Mouse (Mus musculus) midbrain, embryonic 16.5 days (tissue): ENCODE measurements around the gene 6030445D17Rik. TPM values are rescaled to one million over a fixed set of nuclear protein-coding genes. Genes with fewer than 3 reads are reported as not detected.
A peak's percentile ranks its signal among the peaks of the same experiment; 100 is the strongest.

Experiments
- ATAC-seq: fragments of 200-750 bp; cut with Nextera tagmentation; 2 replicates; pipeline ENCODE4 v1.8.0; 2017; ENCODE audit warnings: moderate TSS enrichment
- H3K27ac ChIP-seq: fragments of 300-500 bp; sonication (generic); 2 replicates; pipeline ENCODE4 v1.5.1; 2014; ENCODE audit warnings: mild to moderate bottlenecking, low read length, mixed read lengths
- H3K27me3 ChIP-seq: fragments of 300-500 bp; sonication (generic); 2 replicates; pipeline ENCODE4 v1.6.1; 2014; ENCODE audit warnings: low read depth, low read length, mixed read lengths; ENCODE audit not compliant: control insufficient read depth, insufficient read depth
- H3K36me3 ChIP-seq: fragments of 300-500 bp; sonication (generic); 2 replicates; pipeline ENCODE4 v1.6.1; 2014; ENCODE audit warnings: mild to moderate bottlenecking, low read length, moderate library complexity, mixed read lengths; ENCODE audit not compliant: control insufficient read depth, insufficient read depth
- H3K4me1 ChIP-seq: fragments of 300-500 bp; sonication (generic); 2 replicates; pipeline ENCODE4 v1.6.1; 2014; ENCODE audit warnings: mild to moderate bottlenecking, low read length, mixed read lengths; ENCODE audit not compliant: control insufficient read depth, insufficient read depth
- H3K4me2 ChIP-seq: fragments of 300-500 bp; sonication (generic); 2 replicates; pipeline ENCODE4 v1.6.1; 2014; ENCODE audit warnings: mild to moderate bottlenecking, low read length, mixed read lengths
- H3K4me3 ChIP-seq: fragments of 300-500 bp; sonication (generic); 2 replicates; pipeline ENCODE4 v1.5.1; 2014; ENCODE audit warnings: low read depth, mild to moderate bottlenecking, low read length, moderate library complexity, mixed read lengths
- H3K9ac ChIP-seq: fragments of 300-500 bp; sonication (generic); 2 replicates; pipeline ENCODE4 v1.6.1; 2014; ENCODE audit warnings: low read depth, low read length, mixed read lengths
- H3K9me3 ChIP-seq: fragments of 300-500 bp; sonication (generic); replicated peaks from 2 replicates; pipeline ENCODE4 v1.6.1; 2014; ENCODE audit warnings: mild to moderate bottlenecking, low read length, mixed read lengths; ENCODE audit not compliant: control insufficient read depth, poor library complexity, severe bottlenecking
- WGBS: fragments of 180-500 bp; shearing (Covaris S2); extraction: QIAGEN DNeasy Blood & Tissue Kit; methylation state at CpG from one replicate; pipeline ENCODE4 v1.1.7; 2014; 5-methylcytosine and 5-hydroxymethylcytosine counted together
- polyA plus RNA-seq: library from polyadenylated mRNA; unstranded; fragments of >200 nt; fragmentation: Nextera tagmentation; extraction: Ambion mirVana; gene quantifications from 2 replicates; pipeline ENCODE4 v1.2.1, GENCODE M21; 2015

6030445D17Rik gene
- polyA plus RNA-seq, 1 experiment from 2014 or later = 0.14 TPM

DNA sequence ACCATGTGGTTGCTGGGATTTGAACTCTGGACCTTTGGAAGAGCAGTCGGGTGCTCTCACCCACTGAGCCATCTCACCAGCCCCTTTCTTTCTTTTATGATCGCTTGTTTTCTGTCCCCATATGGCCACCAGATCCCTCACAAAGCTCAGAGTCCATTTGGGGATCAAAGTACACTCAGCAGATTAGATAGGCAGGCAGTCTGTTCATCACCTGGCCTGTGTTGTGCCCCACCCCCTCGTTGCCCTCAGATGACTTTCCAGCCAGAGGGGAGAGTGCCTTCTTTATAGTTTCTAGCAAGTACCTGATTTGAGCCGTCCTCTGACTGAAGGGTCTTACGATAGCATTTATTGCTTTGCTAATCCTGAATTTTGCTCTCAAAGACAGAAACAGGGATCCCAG, 9.3 kb upstream of the 6030445D17Rik start:
- Histone ChIP-seq H3K36me3 (no peaks in the 10 kb centered on the region), H3K4me1 (0 out of 2 replicates have a peak, but pooled peaks cover 3% of the 10 kb centered on the region), H3K27me3 (no peaks in the 10 kb centered on the region), H3K27ac (no peak overlapping the region), H3K4me3 (no peak overlapping the region), H3K9me3 (no peaks in the 10 kb centered on the region), H3K9ac (no peak overlapping the region), H3K4me2 (no peak overlapping the region)
- no peak for ATAC-seq
- 69% methylated on average over 5 of the region's 5 CpGs for WGBS

- Histone ChIP-seq H3K27me3 (no peaks in the 10 kb centered on the region), H3K27ac (no peak overlapping the region), H3K4me1 (0 out of 2 replicates have a peak, but pooled peaks cover 3% of the 10 kb centered on the region), H3K4me2 (0 out of 2 replicates have a peak overlapping the region, but pooled peaks have one; percentile 15), H3K4me3 (no peak overlapping the region), H3K9ac (no peak overlapping the region), H3K9me3 (no peaks in the 10 kb centered on the region), H3K36me3 (no peaks in the 10 kb centered on the region)
- 15% methylated on average over 10 of the region's 10 CpGs for WGBS
- no peak for ATAC-seq
These were observed 7.2 kb upstream of the 6030445D17Rik start for GRCm38 (mm10) chr4:136454850-136455260.

DNA sequence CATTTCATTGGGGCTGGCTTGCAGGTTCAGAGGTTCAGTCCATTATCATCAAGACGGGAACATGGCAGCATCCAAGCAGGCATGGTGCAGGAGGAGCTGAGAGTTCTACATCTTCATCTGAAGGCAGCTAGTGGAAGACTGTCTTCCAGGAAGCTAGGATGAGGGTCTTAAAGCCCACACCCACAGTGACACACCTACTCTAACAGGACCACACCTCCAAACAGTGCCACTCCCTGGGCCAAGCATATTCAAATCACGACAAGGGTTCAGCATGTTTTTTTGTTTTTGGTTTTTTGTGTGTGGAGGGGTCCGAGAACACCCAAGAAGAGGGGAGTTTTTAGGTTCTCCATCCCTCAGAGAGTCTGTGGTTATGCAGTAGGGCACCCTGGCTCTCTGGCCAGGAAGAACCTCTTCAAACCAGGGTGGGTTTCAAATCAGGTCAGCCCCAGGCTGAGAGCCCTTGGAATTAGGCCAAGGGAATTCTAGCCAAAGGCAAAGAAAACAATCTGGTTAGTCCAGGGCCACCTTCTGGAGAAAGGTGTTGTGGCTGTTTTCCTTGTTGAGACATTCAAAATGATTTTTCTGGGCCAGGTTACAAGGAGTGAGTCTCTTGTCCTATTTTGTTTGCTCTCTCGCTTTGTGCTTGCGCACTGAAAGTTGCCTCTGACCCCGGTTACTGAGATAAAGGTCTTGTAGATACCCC, 5.4 kb upstream of the 6030445D17Rik start:
- Histone ChIP-seq H3K4me2 (no peak overlapping the region), H3K9ac (no peak overlapping the region), H3K4me3 (no peak overlapping the region), H3K9me3 (no peaks in the 10 kb centered on the region), H3K27ac (no peak overlapping the region), H3K36me3 (no peaks in the 10 kb centered on the region), H3K4me1 (0 out of 2 replicates have a peak, but pooled peaks cover 1% of the 10 kb centered on the region), H3K27me3 (no peaks in the 10 kb centered on the region)
- ATAC-seq = no peak
- 96% methylated on average over 6 of the region's 6 CpGs for WGBS

DNA sequence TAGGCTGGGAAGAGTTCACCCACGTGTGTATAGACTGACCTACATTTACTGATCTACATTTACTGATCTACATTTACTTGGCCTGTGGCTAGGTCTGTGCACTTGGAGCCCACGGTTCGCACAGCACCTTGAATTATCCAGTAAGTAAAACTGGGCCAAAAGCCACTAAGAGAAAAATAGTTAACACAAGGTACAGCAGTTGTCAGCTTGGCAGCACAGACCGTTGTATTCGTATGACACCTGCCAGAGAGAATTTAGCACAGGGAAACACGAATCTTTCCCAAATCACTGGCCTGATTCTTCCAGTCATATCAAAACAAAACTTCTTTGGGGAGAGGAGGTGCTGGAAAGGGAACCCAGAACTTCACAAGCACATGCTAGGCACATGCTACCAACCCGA, 3.8 kb upstream of the 6030445D17Rik start:
- Histone ChIP-seq H3K9ac (no peak overlapping the region), H3K4me2 (no peak overlapping the region), H3K27me3 (no peaks in the 10 kb centered on the region; the same call in 1 of the 2 replicates), H3K27ac (no peak overlapping the region), H3K9me3 (no peaks in the 10 kb centered on the region), H3K4me3 (no peak overlapping the region), H3K36me3 (no peaks in the 10 kb centered on the region), H3K4me1 (peaks cover 4% of the 10 kb centered on the region)
- ATAC-seq = no peak
- 82% methylated on average over 7 of the region's 7 CpGs for WGBS

DNA sequence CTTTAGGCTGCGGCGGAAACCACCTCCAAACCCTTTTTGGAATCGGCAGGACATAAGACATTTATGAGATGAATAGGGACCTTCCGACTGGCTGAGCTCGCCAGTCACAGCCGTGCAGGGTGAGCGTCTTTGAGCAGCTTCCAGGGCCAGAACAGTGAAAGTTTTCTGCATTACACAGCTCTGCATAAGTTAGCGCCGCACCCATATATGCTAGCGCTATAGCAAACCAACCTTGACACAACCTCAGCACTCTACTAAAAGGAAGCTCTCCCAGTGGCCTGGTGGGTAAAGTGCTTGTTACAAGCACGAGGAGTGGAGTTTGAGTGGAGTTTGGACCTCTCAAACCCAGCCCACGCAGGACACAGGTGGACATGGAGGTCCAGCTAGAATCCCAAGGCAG, 2.8 kb upstream of the 6030445D17Rik start:
- peaks cover 4% of the 10 kb centered on the region for H3K4me1 ChIP-seq
- ATAC-seq = no peak
- 75% methylated on average over 12 of the region's 12 CpGs for WGBS

GRCm38 (mm10) chr4:136461206-136461605, 844 bp upstream of the 6030445D17Rik start:
- Histone ChIP-seq H3K9me3 (no peaks in the 10 kb centered on the region), H3K27ac (no peak overlapping the region), H3K36me3 (no peaks in the 10 kb centered on the region), H3K4me3 (no peak overlapping the region), H3K9ac (no peak overlapping the region), H3K27me3 (peaks cover 11% of the 10 kb centered on the region), H3K4me1 (peaks cover 4% of the 10 kb centered on the region), H3K4me2 (no peak overlapping the region)
- 35% methylated on average over 4 of the region's 4 CpGs for WGBS
- ATAC-seq = no peak

More for the DNA sequence above, 2.8 kb upstream of the 6030445D17Rik start:
- no peak overlapping the region for H3K4me2 ChIP-seq
- no peaks in the 10 kb centered on the region for H3K9me3 ChIP-seq
- H3K36me3 ChIP-seq = no peaks in the 10 kb centered on the region
- no peak overlapping the region for H3K9ac ChIP-seq
- H3K27me3 ChIP-seq = peaks cover 4% of the 10 kb centered on the region; the same call in 1 of the 2 replicates
- no peak overlapping the region for H3K4me3 ChIP-seq
- no peak overlapping the region for H3K27ac ChIP-seq

GRCm38 (mm10) chr4:136461761-136462085, 327 bp upstream of the 6030445D17Rik start:
- Histone ChIP-seq H3K9me3 (no peaks in the 10 kb centered on the region), H3K4me2 (peak overlapping the region; percentile 95), H3K27ac (no peak overlapping the region), H3K4me1 (peaks cover 4% of the 10 kb centered on the region), H3K36me3 (no peaks in the 10 kb centered on the region), H3K27me3 (peaks cover 11% of the 10 kb centered on the region), H3K9ac (peak overlapping the region; percentile 83; the same call in 1 of the 2 replicates), H3K4me3 (peak overlapping the region; percentile 71)
- peak; percentile 19; the same call in 1 of the 2 replicates for ATAC-seq
- 10% methylated on average over 6 of the region's 6 CpGs for WGBS

GRCm38 (mm10) chr4:136462839-136463178, 759 bp downstream of the 6030445D17Rik start:
- ATAC-seq = peak; percentile 82
- peak overlapping the region; percentile 71 for H3K4me3 ChIP-seq
- H3K9ac ChIP-seq = peak overlapping the region; percentile 83
- H3K27me3 ChIP-seq = peaks cover 11% of the 10 kb centered on the region
- H3K4me1 ChIP-seq = peaks cover 4% of the 10 kb centered on the region
- H3K4me2 ChIP-seq = peak overlapping the region; percentile 95
- WGBS = 2% methylated on average over 8 of the region's 8 CpGs
- no peaks in the 10 kb centered on the region for H3K36me3 ChIP-seq
- peak overlapping the region; percentile 48; the same call in 1 of the 2 replicates for H3K27ac ChIP-seq
- H3K9me3 ChIP-seq = no peaks in the 10 kb centered on the region

DNA sequence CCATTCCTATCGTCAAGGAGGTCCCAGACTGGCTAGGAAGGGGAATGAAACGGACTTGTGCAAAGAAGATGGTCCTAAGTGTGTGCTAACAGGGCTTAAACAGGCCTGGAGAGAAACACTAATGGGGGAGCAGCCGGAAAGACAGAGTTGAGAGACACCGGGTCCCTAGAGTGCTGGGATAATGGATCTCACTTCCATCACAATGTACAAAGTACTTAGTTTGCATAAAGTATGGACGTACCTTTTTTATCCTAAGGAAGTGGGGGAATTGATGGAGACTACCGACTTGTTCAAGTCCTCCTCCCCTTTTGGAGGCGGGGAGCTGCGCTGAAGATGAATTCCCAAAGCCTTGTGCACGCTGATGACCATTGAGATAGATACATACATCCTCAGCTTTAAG, 1.4 kb downstream of the 6030445D17Rik start:
- H3K4me3 ChIP-seq = no peak overlapping the region; the same call in 1 of the 2 replicates
- peaks cover 4% of the 10 kb centered on the region for H3K4me1 ChIP-seq
- no peak overlapping the region for H3K27ac ChIP-seq
- 13% methylated on average over 9 of the region's 9 CpGs for WGBS
- ATAC-seq = no peak
- H3K4me2 ChIP-seq = peak overlapping the region; percentile 95
- no peak overlapping the region for H3K9ac ChIP-seq
- peaks cover 11% of the 10 kb centered on the region for H3K27me3 ChIP-seq
- H3K36me3 ChIP-seq = no peaks in the 10 kb centered on the region
- no peaks in the 10 kb centered on the region for H3K9me3 ChIP-seq
